Mouse (Mus musculus) liver, adult 2 months (tissue): ENCODE data around the gene Knstrn. TPM values are rescaled to one million over a fixed set of nuclear protein-coding genes. Genes with fewer than 3 reads are reported as not detected.

Experiments
- DNase-seq: peaks from one replicate; pipeline ENCODE4 v3.0.0-alpha.2; 2011; ENCODE audit warnings: low read depth, low spot score; ENCODE audit errors: extremely low read depth
- H3K27ac ChIP-seq: fragments of 200-500 bp; replicated peaks from 2 replicates; pipeline ENCODE4 v1.5.1; 2012; ENCODE audit warnings: low read depth, mild to moderate bottlenecking, control low read depth, inconsistent platforms, low read length; ENCODE audit not compliant: insufficient read depth
- H3K27me3 ChIP-seq: fragments of 200-500 bp; 2 replicates; pipeline ENCODE4 v1.6.1; 2012; ENCODE audit warnings: mild to moderate bottlenecking, moderate library complexity, low read length, inconsistent platforms; ENCODE audit not compliant: control insufficient read depth, insufficient read depth
- H3K36me3 ChIP-seq: fragments of 200-500 bp; 2 replicates; pipeline ENCODE4 v1.6.1; 2012; ENCODE audit warnings: low read length, inconsistent platforms; ENCODE audit not compliant: control insufficient read depth, insufficient read depth
- H3K4me1 ChIP-seq: fragments of 200-500 bp; 2 replicates; pipeline ENCODE4 v1.6.1; 2011; ENCODE audit warnings: low read length; ENCODE audit not compliant: control insufficient read depth, insufficient read depth
- H3K4me3 ChIP-seq: fragments of 200-500 bp; 2 replicates; pipeline ENCODE4 v1.5.1; 2011; ENCODE audit warnings: low read depth, mild to moderate bottlenecking, control low read depth, low read length, moderate library complexity; ENCODE audit not compliant: insufficient read depth
- H3K79me2 ChIP-seq: fragments of 200-500 bp; 2 replicates; pipeline ENCODE4 v1.6.1; 2012; ENCODE audit warnings: inconsistent platforms, mild to moderate bottlenecking, low read length, moderate library complexity; ENCODE audit not compliant: control insufficient read depth, insufficient read depth
- H3K9ac ChIP-seq: fragments of 200-500 bp; 2 replicates; pipeline ENCODE4 v1.6.1; 2012; ENCODE audit warnings: low read depth, mild to moderate bottlenecking, control low read depth, inconsistent platforms, low read length
- CTCF ChIP-seq: fragments of 200-500 bp; IDR thresholded peaks from 2 replicates; pipeline ENCODE4 v1.5.1; 2011; ENCODE audit warnings: low read depth, low read length, control low read depth
- POLR2A ChIP-seq: fragments of 200-500 bp; IDR thresholded peaks from 2 replicates; pipeline ENCODE4 v1.6.1; 2011; ENCODE audit warnings: low read length, control low read depth; ENCODE audit not compliant: insufficient read depth; ENCODE audit errors: extremely low read depth
- WGBS: fragments of 180-500 bp; shearing (Covaris S2); methylation state at CpG from one replicate; pipeline ENCODE4 v1.1.7; 2018; 5-methylcytosine and 5-hydroxymethylcytosine counted together
- polyA plus RNA-seq: library from polyadenylated mRNA; depleted of rRNA; stranded (reverse); fragments of >200 nt; gene quantifications from 2 replicates; pipeline ENCODE4 v1.2.3, GENCODE M21; 2012
- total RNA-seq: library from RNA; depleted of rRNA; stranded (reverse); fragments of >200 nt; gene quantifications from 2 replicates; pipeline ENCODE4 v1.2.3, GENCODE M21; 2014

The Knstrn gene
- total and polyA plus RNA-seq, 2 experiments: 0.22 to 0.83 TPM

GRCm38 (mm10) chr2:118873890-118874430, 60.2 kb downstream of the Knstrn start:
- no peaks in the 10 kb centered on the region for H3K27me3 ChIP-seq
- H3K4me1 ChIP-seq: no peaks in the 10 kb centered on the region
- no peaks in the 10 kb centered on the region for H3K79me2 ChIP-seq
- TF ChIP-seq POLR2A (no peak), CTCF (no peak)
- WGBS: 72% methylated on average over 6 of the region's 6 CpGs
- no peak overlapping the region for H3K27ac ChIP-seq
- peaks cover 24% of the 10 kb centered on the region for H3K36me3 ChIP-seq
- no peak overlapping the region for H3K4me3 ChIP-seq
- no peak overlapping the region for H3K9ac ChIP-seq
- DNase-seq: no peak

- no peak for TF ChIP-seq POLR2A
- no peak for TF ChIP-seq CTCF
- Histone ChIP-seq H3K4me3 (no peak overlapping the region), H3K9ac (no peak overlapping the region), H3K27ac (no peak overlapping the region), H3K4me1 (no peaks in the 10 kb centered on the region), H3K79me2 (no peaks in the 10 kb centered on the region), H3K36me3 (peaks cover 24% of the 10 kb centered on the region), H3K27me3 (no peaks in the 10 kb centered on the region)
- no peak for DNase-seq
- 97% methylated on average over 8 of the region's 8 CpGs for WGBS
Observed at GRCm38 (mm10) chr2:118875316-118875715, 61.5 kb downstream of the Knstrn start.

GRCm38 (mm10) chr2:118876453-118876852, 62.6 kb downstream of the Knstrn start:
- no peaks in the 10 kb centered on the region for H3K27me3 ChIP-seq
- H3K4me1 ChIP-seq: no peaks in the 10 kb centered on the region
- DNase-seq: no peak
- no peak overlapping the region for H3K9ac ChIP-seq
- H3K79me2 ChIP-seq: no peaks in the 10 kb centered on the region
- H3K36me3 ChIP-seq: peaks cover 20% of the 10 kb centered on the region
- TF ChIP-seq POLR2A: no peak
- TF ChIP-seq CTCF: no peak
- WGBS: 98% methylated on average over 9 of the region's 9 CpGs
- H3K27ac ChIP-seq: no peak overlapping the region
- H3K4me3 ChIP-seq: no peak overlapping the region

- Histone ChIP-seq H3K79me2 (no peaks in the 10 kb centered on the region), H3K27ac (no peak overlapping the region), H3K36me3 (peaks cover 6% of the 10 kb centered on the region), H3K4me3 (no peak overlapping the region), H3K4me1 (peaks cover 2% of the 10 kb centered on the region; the same call in 1 of the 2 replicates), H3K27me3 (no peaks in the 10 kb centered on the region), H3K9ac (no peak overlapping the region)
- no peak for TF ChIP-seq CTCF
- TF ChIP-seq POLR2A: no peak
- DNase-seq: no peak
- 56% methylated on average over 4 of the region's 4 CpGs for WGBS
Observed at GRCm38 (mm10) chr2:118881019-118881418, 67.2 kb downstream of the Knstrn start.

GRCm38 (mm10) chr2:118881956-118882355, 68.2 kb downstream of the Knstrn start:
- Histone ChIP-seq H3K27me3 (no peaks in the 10 kb centered on the region), H3K9ac (no peak overlapping the region), H3K4me1 (peaks cover 2% of the 10 kb centered on the region; the same call in 1 of the 2 replicates), H3K36me3 (peaks cover 4% of the 10 kb centered on the region; the same call in 1 of the 2 replicates), H3K4me3 (no peak overlapping the region), H3K27ac (no peak overlapping the region), H3K79me2 (no peaks in the 10 kb centered on the region)
- peak; percentile 33 for DNase-seq
- TF ChIP-seq POLR2A (no peak), CTCF (no peak)
- WGBS: 41% methylated on average over 5 of the region's 5 CpGs
